Mouse (Mus musculus) liver, embryonic 18 days (tissue): ENCODE results near the gene Gm3591. TPM values are rescaled to one million over a fixed set of nuclear protein-coding genes. Genes with fewer than 3 reads are reported as not detected.

Experiments
- polyA plus RNA-seq: library from polyadenylated mRNA; depleted of rRNA; stranded (reverse); fragments of >200 nt; gene quantifications from 2 replicates; pipeline ENCODE4 v1.2.3, GENCODE M21; 2012; rRNA removed

The Gm3591 gene
- polyA plus RNA-seq: 0.02 TPM in 1 of 2 replicates, not detected in the other

DNA sequence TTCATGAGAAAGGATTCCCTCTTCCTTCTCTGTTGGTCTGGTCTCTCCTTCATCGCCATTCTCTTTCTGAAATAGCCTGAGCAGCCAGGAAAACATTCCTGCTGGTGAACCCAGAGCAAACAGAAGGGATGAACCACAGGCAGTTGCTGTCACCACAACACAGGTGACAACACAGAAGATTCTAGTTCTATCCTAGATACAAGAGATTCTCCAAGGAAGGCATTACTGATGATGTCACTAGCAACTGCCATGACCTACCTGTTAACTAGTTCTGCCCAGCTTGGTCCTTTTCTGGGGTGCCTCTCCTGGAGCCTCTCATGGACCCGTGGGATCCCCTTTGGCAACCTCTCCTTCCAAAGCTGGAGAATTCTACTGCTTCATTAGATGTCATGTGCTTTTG, at the start of gene Gm3591:
Gene Gm3591 (minus strand): TSS at position 101 of the 400 bp plus-strand sequence.

DNA sequence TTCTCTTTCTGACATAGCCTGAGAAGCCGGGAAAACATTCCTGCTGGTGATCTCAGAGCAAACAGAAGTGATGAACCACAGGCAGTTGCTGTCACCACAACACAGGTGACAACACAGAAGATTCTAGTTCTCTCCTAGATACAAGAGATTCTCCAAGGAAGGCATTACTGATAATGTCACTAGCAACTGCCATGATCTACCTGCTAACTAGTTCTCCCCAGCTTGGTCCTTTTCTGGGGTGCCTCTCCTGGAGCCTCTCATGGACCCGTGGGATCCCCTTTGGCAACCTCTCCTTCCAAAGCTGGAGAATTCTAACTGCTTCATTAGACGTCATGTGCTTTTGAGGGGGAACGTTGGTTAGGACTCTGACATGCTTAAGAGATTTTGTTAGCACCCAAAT, 32.2 kb upstream of the Gm3591 start, which contains the start of gene Gm3594:
Gene Gm3594 (minus strand): TSS at position 101 of the 400 bp plus-strand sequence.

GRCm38 (mm10) chr14:6390219-6390618, 22.1 kb downstream of the Gm3591 start, which contains the start of gene Gm16440:
Gm16440 (minus strand) TSS chr14:6390319.

Other genes starting within 250 kb of the Gm3591 start
- gene Gm21560, start 193.2 kb downstream of the Gm3591 start, polyA plus RNA-seq: not detected in 2 replicates
- gene Gm3411, start 125.2 kb downstream of the Gm3591 start, polyA plus RNA-seq: 0.01 TPM in 1 of 2 replicates, not detected in the other
- not detected in 2 replicates for gene Gm21103, start 107.6 kb downstream of the Gm3591 start, polyA plus RNA-seq
- not detected in 2 replicates for gene Gm3618, start 68.8 kb downstream of the Gm3591 start, polyA plus RNA-seq
- gene Gm16440, start 22.2 kb downstream of the Gm3591 start, polyA plus RNA-seq: not detected in 2 replicates
- gene Gm3594, start 32.1 kb upstream of the Gm3591 start, polyA plus RNA-seq: not detected in 2 replicates
- not detected in 2 replicates for gene Gm8356, start 124.8 kb upstream of the Gm3591 start, polyA plus RNA-seq
- gene Gm3629, start 178.1 kb upstream of the Gm3591 start, polyA plus RNA-seq: not detected in 2 replicates
- gene Gm3460, start 209.9 kb upstream of the Gm3591 start, polyA plus RNA-seq: not detected in 2 replicates